Mouse (Mus musculus) spleen, adult 2 months (tissue): ENCODE measurements around the gene Bcl2.

ENCODE experiments used
- CTCF ChIP-seq: fragments of 200-500 bp; IDR thresholded peaks from 2 replicates; pipeline ENCODE4 v1.5.1; 2011; ENCODE audit warnings: mild to moderate bottlenecking, inconsistent platforms; ENCODE audit not compliant: insufficient read depth, insufficient read length, insufficient replicate concordance; ENCODE audit errors: extremely low read depth
- POLR2A ChIP-seq: fragments of 200-500 bp; IDR thresholded peaks from 2 replicates; pipeline ENCODE4 v1.6.1; 2011; ENCODE audit warnings: low read depth, low read length, inconsistent platforms

GRCm38 (mm10) chr1:106748555-106749315 is 34.7 kb upstream of the Bcl2 start:
- TF ChIP-seq CTCF (no peak), POLR2A (no peak)
